Mouse (Mus musculus): ENCODE measurements around the gene Unc13d. TPM values are rescaled to one million over a fixed set of nuclear protein-coding genes. Genes with fewer than 3 reads are reported as not detected.
"Not testable (repeated sequence)": the region's sequence is repeated elsewhere in the genome, so short reads cannot be mapped to it uniquely, and the experiment has no call there.

The Unc13d gene
- polyA plus RNA-seq, 1 experiment from 2014 or later: 1.5 TPM

- 72% methylated on average over 4 of the region's 4 CpGs for WGBS
- H3K27ac ChIP-seq (replicated peaks): no peak within 1 kb of the TSS
- no peaks in the 10 kb centered on the region for H3K9me3 ChIP-seq
- ATAC-seq (ENCODE audit: extremely low read depth, insufficient number of reproducible peaks, low FRiP score, low TSS enrichment): no peak
- no peak within 1 kb of the TSS for H3K9ac ChIP-seq
- no peak within 1 kb of the TSS for H3K4me3 ChIP-seq
- H3K4me1 ChIP-seq: peaks cover 27% of the 10 kb centered on the region
- peaks cover 5% of the 10 kb centered on the region for H3K36me3 ChIP-seq
- no peaks in the 10 kb centered on the region for H3K27me3 ChIP-seq (replicated peaks)
- H3K4me2 ChIP-seq: no peak within 1 kb of the TSS
These were observed 50.0 kb downstream of the Unc13d start, which contains the start of gene H3f3b for GRCm38 (mm10) chr11:116027756-116028155. H3f3b (minus strand) TSS chr11:116027962.

DNA sequence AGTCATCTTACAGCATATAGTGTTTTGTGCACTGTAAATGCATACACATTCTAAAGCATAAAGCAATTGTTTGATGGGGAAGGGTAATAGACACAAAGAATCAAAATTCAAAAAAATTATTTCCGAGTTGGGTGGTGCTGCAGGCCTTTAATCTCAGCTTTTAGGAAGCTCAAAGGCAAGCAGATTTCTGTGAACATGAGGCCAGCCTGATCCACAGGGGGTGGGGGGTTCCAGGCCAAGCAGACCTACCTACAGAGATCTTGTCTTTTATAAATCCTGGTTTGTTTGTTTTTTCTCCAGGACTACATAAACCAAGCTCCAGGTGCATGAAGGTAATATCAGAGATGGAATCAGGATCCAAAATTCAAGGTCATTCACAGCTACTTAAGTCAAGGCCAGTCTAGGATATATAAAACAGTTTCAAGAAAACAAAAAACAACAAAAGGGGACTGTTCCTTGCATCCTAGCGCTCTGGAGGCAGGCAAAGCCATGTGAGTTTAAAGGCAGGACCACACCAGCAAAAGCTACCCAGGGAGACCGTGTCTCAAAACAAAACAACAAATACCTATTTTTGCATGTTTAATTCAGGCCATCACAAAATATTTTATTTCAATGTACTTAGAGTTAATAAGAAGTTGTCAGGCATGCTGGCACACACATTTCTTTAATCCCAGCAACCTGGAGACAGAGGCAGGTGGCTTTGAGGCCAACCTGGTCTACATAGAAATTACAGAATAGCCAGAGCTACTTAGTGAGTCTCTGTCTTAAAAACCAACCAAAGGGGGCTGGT is 52.5 kb downstream of the Unc13d start:
- H3K27ac ChIP-seq (replicated peaks): peak overlapping the region; percentile 9
- no peak overlapping the region for H3K4me3 ChIP-seq
- no peak overlapping the region for H3K4me2 ChIP-seq
- no peak overlapping the region for H3K9ac ChIP-seq
- H3K4me1 ChIP-seq: peaks cover 19% of the 10 kb centered on the region
- peaks cover 28% of the 10 kb centered on the region for H3K36me3 ChIP-seq
- no peaks in the 10 kb centered on the region for H3K27me3 ChIP-seq (replicated peaks)
- no peak for ATAC-seq (ENCODE audit: extremely low read depth, insufficient number of reproducible peaks, low FRiP score, low TSS enrichment)
- H3K9me3 ChIP-seq: no peaks in the 10 kb centered on the region
- 80% methylated on average over 3 of the region's 3 CpGs for WGBS

- H3K4me1 ChIP-seq: peaks cover 15% of the 10 kb centered on the region
- H3K4me3 ChIP-seq: peak overlapping the region; percentile 98
- WGBS: under 1% methylated on average over 37 of the region's 37 CpGs
- peak overlapping the region; percentile 78 for H3K4me2 ChIP-seq
- H3K9me3 ChIP-seq: no peaks in the 10 kb centered on the region
- H3K27ac ChIP-seq (replicated peaks): peak overlapping the region; percentile 100
- no peaks in the 10 kb centered on the region for H3K27me3 ChIP-seq (replicated peaks)
- peak; percentile 84 for ATAC-seq (ENCODE audit: extremely low read depth, insufficient number of reproducible peaks, low FRiP score, low TSS enrichment)
- peaks cover 28% of the 10 kb centered on the region for H3K36me3 ChIP-seq
- peak overlapping the region; percentile 100 for H3K9ac ChIP-seq
These were observed 53.4 kb downstream of the Unc13d start for GRCm38 (mm10) chr11:116024356-116024808.

GRCm38 (mm10) chr11:116023771-116024355 is 53.9 kb downstream of the Unc13d start:
- H3K36me3 ChIP-seq: peaks cover 28% of the 10 kb centered on the region
- under 1% methylated on average over 57 of the region's 57 CpGs for WGBS
- peaks cover 11% of the 10 kb centered on the region for H3K4me1 ChIP-seq
- H3K27ac ChIP-seq (replicated peaks): peak overlapping the region; percentile 100
- no peaks in the 10 kb centered on the region for H3K9me3 ChIP-seq
- ATAC-seq (ENCODE audit: extremely low read depth, insufficient number of reproducible peaks, low FRiP score, low TSS enrichment): peak; percentile 73
- peak overlapping the region; percentile 98 for H3K4me3 ChIP-seq
- H3K4me2 ChIP-seq: peak overlapping the region; percentile 78
- H3K9ac ChIP-seq: peak overlapping the region; percentile 100
- no peaks in the 10 kb centered on the region for H3K27me3 ChIP-seq (replicated peaks)

DNA sequence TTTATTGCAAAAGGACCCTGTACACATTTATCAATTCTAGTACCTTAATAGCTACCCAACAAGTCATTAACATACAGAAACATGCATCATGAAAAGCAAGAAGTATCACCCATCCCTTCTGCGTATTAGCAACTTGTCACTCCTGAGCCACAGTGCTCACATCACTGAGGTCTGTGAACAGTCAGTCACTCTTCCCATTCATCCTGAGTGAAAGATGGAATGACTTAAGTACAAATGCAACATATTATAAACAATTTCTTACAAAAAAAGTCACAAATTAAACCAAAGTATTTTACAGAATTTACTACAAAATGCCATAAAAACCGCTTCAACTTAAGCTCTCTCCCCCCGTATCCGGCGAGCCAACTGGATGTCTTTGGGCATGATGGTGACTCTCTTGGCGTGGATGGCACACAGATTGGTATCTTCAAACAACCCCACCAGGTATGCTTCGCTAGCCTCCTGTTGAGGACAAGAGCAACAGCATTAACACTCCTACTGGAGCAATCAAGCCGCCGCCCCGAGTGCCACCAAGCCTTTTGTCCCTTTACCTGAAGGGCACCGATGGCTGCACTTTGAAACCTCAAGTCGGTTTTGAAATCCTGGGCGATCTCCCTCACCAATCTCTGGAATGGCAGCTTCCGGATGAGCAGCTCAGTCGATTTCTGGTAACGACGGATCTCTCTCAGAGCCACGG is 54.5 kb downstream of the Unc13d start:
- Histone ChIP-seq H3K4me2 (peak overlapping the region; percentile 78), H3K4me3 (peak overlapping the region; percentile 98), H3K36me3 (peaks cover 28% of the 10 kb centered on the region), H3K27ac (replicated peaks) (peak overlapping the region; percentile 100), H3K9ac (peak overlapping the region; percentile 100), H3K4me1 (peaks cover 11% of the 10 kb centered on the region)
- 4% methylated on average over 18 of the region's 18 CpGs for WGBS
- H3K27me3 ChIP-seq (replicated peaks); ATAC-seq (ENCODE audit: extremely low read depth, insufficient number of reproducible peaks, low FRiP score, low TSS enrichment); H3K9me3 ChIP-seq: not testable (repeated sequence)

- peak overlapping the region; percentile 74 for H3K9ac ChIP-seq
- WGBS: 70% methylated on average over 4 of the region's 4 CpGs
These were observed 55.4 kb downstream of the Unc13d start for GRCm38 (mm10) chr11:116022256-116022780.

DNA sequence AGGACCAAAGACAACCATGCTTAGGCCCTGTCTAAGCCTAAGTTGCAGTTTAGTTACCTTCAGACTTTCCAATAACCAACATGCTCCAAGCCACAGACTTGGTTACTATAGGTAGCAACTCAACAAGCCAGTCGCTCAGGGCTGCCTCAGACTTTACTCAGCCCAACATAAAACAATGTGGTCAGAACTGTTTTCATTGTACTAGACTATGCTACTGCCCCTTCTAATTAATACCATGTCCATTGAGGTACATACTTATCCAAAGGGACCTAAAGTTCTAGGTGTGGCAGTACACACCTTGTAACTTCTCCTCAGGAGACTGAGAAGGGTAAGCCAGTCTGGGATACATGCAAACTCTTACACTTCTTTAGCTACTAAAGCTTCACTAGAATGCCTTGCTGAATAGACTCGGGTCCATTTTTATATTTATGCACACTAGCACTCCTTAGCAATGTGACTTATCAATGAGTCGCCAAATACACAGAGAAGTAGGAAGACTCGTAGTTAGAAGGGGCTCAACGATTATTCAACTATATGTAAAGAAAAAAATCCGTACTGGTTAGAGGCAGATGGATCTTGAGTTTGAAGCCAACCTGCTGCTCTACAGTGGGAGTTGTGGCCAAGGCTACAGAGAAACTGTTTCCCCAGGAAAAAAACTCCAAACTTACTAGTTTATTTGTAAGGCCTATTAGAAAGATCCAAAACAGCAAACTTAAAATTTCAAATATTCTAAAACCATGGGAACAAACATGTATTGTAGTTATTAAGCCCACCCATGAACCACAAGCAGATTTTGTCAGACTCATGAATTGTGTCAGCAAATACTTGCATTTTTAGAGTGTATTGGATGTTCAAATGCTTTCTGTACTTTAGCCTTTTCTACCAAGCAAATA is 56.2 kb downstream of the Unc13d start:
- WGBS: 72% methylated on average over 6 of the region's 6 CpGs

More at GRCm38 (mm10) chr11:116022256-116022780, 55.4 kb downstream of the Unc13d start:
- Histone ChIP-seq H3K4me2 (peak overlapping the region; percentile 78), H3K36me3 (peaks cover 28% of the 10 kb centered on the region), H3K27ac (replicated peaks) (no peak overlapping the region), H3K27me3 (replicated peaks) (no peaks in the 10 kb centered on the region), H3K4me1 (peaks cover 11% of the 10 kb centered on the region), H3K9me3 (no peaks in the 10 kb centered on the region), H3K4me3 (peak overlapping the region; percentile 98)
- ATAC-seq (ENCODE audit: extremely low read depth, insufficient number of reproducible peaks, low FRiP score, low TSS enrichment): no peak

GRCm38 (mm10) chr11:116020519-116020922 is 57.2 kb downstream of the Unc13d start:
- H3K36me3 ChIP-seq: peaks cover 28% of the 10 kb centered on the region
- no peak overlapping the region for H3K9ac ChIP-seq
- H3K4me2 ChIP-seq: no peak overlapping the region
- no peaks in the 10 kb centered on the region for H3K9me3 ChIP-seq
- H3K4me3 ChIP-seq: no peak overlapping the region
- no peak overlapping the region for H3K27ac ChIP-seq (replicated peaks)
- 37% methylated on average over 1 of the region's 1 CpGs for WGBS
- no peak for ATAC-seq (ENCODE audit: extremely low read depth, insufficient number of reproducible peaks, low FRiP score, low TSS enrichment)
- H3K4me1 ChIP-seq: peaks cover 11% of the 10 kb centered on the region
- no peaks in the 10 kb centered on the region for H3K27me3 ChIP-seq (replicated peaks)

More for the DNA sequence above, 56.2 kb downstream of the Unc13d start:
- Histone ChIP-seq H3K27ac (replicated peaks) (0 out of 2 replicates have a peak overlapping the region, but pooled peaks have one; percentile 39), H3K9ac (0 out of 2 replicates have a peak overlapping the region, but pooled peaks have one; percentile 21), H3K36me3 (peaks cover 28% of the 10 kb centered on the region), H3K4me1 (peaks cover 11% of the 10 kb centered on the region), H3K4me3 (peak overlapping the region; percentile 98), H3K27me3 (replicated peaks) (no peaks in the 10 kb centered on the region), H3K9me3 (no peaks in the 10 kb centered on the region), H3K4me2 (peak overlapping the region; percentile 78)
- no peak for ATAC-seq (ENCODE audit: extremely low read depth, insufficient number of reproducible peaks, low FRiP score, low TSS enrichment)

- WGBS: 72% methylated on average over 2 of the region's 2 CpGs
- no peaks in the 10 kb centered on the region for H3K27me3 ChIP-seq (replicated peaks)
- ATAC-seq (ENCODE audit: extremely low read depth, insufficient number of reproducible peaks, low FRiP score, low TSS enrichment): no peak
- H3K36me3 ChIP-seq: peaks cover 28% of the 10 kb centered on the region
- no peaks in the 10 kb centered on the region for H3K9me3 ChIP-seq
- no peak overlapping the region for H3K4me2 ChIP-seq
- H3K4me3 ChIP-seq: no peak overlapping the region
- peaks cover 11% of the 10 kb centered on the region for H3K4me1 ChIP-seq
- no peak overlapping the region for H3K9ac ChIP-seq
- no peak overlapping the region for H3K27ac ChIP-seq (replicated peaks)
These were observed 57.8 kb downstream of the Unc13d start for GRCm38 (mm10) chr11:116019976-116020411.

GRCm38 (mm10) chr11:116019360-116019791 is 58.4 kb downstream of the Unc13d start:
- no peak overlapping the region for H3K4me2 ChIP-seq
- WGBS: 72% methylated on average over 1 of the region's 1 CpGs
- no peaks in the 10 kb centered on the region for H3K27me3 ChIP-seq (replicated peaks)
- no peak overlapping the region for H3K4me3 ChIP-seq
- ATAC-seq (ENCODE audit: extremely low read depth, insufficient number of reproducible peaks, low FRiP score, low TSS enrichment): no peak
- no peak overlapping the region for H3K9ac ChIP-seq
- no peak overlapping the region for H3K27ac ChIP-seq (replicated peaks)
- H3K36me3 ChIP-seq: peaks cover 28% of the 10 kb centered on the region
- H3K4me1 ChIP-seq: peaks cover 11% of the 10 kb centered on the region
- no peaks in the 10 kb centered on the region for H3K9me3 ChIP-seq

All from heart, embryonic 13.5 days (tissue).